Comparison of ENCODE assay signal across 8 mouse cellular contexts in the genomic region with DNA sequence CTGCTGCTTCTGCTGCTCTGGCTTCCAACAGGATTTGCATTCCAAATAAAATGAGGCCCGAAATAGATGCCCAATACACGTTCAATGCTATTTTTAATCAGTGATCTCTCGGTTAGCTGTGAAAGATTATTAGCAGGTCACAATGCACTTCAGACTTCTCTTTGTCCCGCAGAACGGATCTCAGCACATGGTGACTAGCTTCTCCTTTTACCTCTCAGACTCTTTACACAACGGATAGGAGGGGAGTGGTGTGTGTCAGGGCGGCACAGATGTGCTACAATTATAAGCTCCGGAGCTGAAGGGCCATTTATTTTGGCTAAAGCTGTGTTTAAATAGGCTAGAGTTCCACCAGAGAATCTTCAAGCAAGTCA. TPM values are rescaled to one million over a fixed set of nuclear protein-coding genes. Genes with fewer than 3 reads are reported as not detected.
DNase-seq lines count a peak whose midpoint lies in the region; ATAC-seq and TF ChIP-seq lines count a peak whose summit lies in the region.

No protein-coding gene starts in this region.

- H3K27me3 ChIP-seq in kidney, postnatal 0 days (ENCODE audit: insufficient read depth, low read length) = no peaks in the 10 kb centered on the region
- no peaks in the 10 kb centered on the region for H3K27me3 ChIP-seq in limb, embryonic 10.5 days (ENCODE audit: low read depth, poor library complexity, severe bottlenecking)
- H3K27me3 ChIP-seq in stomach, embryonic 16.5 days (ENCODE audit: control insufficient read depth, insufficient read depth, low read length) = no peaks in the 10 kb centered on the region

- 0 out of 2 replicates have a peak overlapping the region, but pooled peaks have one; percentile 21 for H3K4me2 ChIP-seq in kidney, postnatal 0 days (ENCODE audit: low read length)
- H3K4me2 ChIP-seq in stomach, embryonic 16.5 days (ENCODE audit: low read depth, low read length) = peak overlapping the region; percentile 25; the same call in 1 of the 2 replicates

- H3K36me3 ChIP-seq in kidney, postnatal 0 days (ENCODE audit: insufficient read depth, low read length) = no peaks in the 10 kb centered on the region
- no peaks in the 10 kb centered on the region for H3K36me3 ChIP-seq in limb, embryonic 10.5 days
- H3K36me3 ChIP-seq in stomach, embryonic 16.5 days (ENCODE audit: control insufficient read depth, insufficient read depth, low read length) = no peaks in the 10 kb centered on the region

- H3K4me3 ChIP-seq in kidney, postnatal 0 days (replicated peaks; ENCODE audit: low read depth, low read length) = no peak overlapping the region
- peak overlapping the region; percentile 27 for H3K4me3 ChIP-seq in limb, embryonic 10.5 days
- H3K4me3 ChIP-seq in stomach, embryonic 16.5 days (replicated peaks; ENCODE audit: low read length) = no peak overlapping the region

- TF ChIP-seq CTCF in kidney, postnatal 0 days (IDR thresholded peaks at IDR 0.05; ENCODE audit: low read depth) = no peak

- ATAC-seq in kidney, postnatal 0 days (replicated peaks; ENCODE audit: low FRiP score, low read depth) = no peak
- ATAC-seq in stomach, embryonic 16.5 days (ENCODE audit: insufficient read depth, low FRiP score) = no peak

- no peaks in the 10 kb centered on the region for H3K9me3 ChIP-seq in kidney, postnatal 0 days (replicated peaks; ENCODE audit: low read length)
- H3K9me3 ChIP-seq in limb, embryonic 10.5 days (replicated peaks) = no peaks in the 10 kb centered on the region
- no peaks in the 10 kb centered on the region for H3K9me3 ChIP-seq in stomach, embryonic 16.5 days (replicated peaks; ENCODE audit: control insufficient read depth, low read length)

- no peak overlapping the region for H3K27ac ChIP-seq in kidney, postnatal 0 days
- peak overlapping the region; percentile 87 for H3K27ac ChIP-seq in limb, embryonic 10.5 days
- peak overlapping the region; percentile 48 for H3K27ac ChIP-seq in stomach, embryonic 16.5 days (ENCODE audit: low read length)

- WGBS in kidney, postnatal 0 days = 10% methylated on average over 8 of the region's 8 CpGs
- WGBS in limb, embryonic 10.5 days = 17% methylated on average over 8 of the region's 8 CpGs
- 25% methylated on average over 8 of the region's 8 CpGs for WGBS in stomach, embryonic 16.5 days

- peak; percentile 37 for DNase-seq in kidney, postnatal 0 days (ENCODE audit: low spot score)
- DNase-seq in kidney, adult 11 months = no peak
- peak; percentile 46 for DNase-seq in heart, adult 8-10 months (ENCODE audit: low spot score)
- DNase-seq in limb, embryonic 10.5 days (ENCODE audit: low spot score) = peak; percentile 60
- no peak for DNase-seq in thymus, postnatal 10 days (ENCODE audit: low spot score in 2 of 2)
- no peak for DNase-seq in adrenal gland, postnatal 36 days
- DNase-seq in left cerebral cortex, adult 8-10 months (ENCODE audit: low spot score in 2 of 2) = no peak

- H3K9ac ChIP-seq in kidney, postnatal 0 days (ENCODE audit: low read depth, low read length) = no peak overlapping the region
- H3K9ac ChIP-seq in stomach, embryonic 16.5 days (ENCODE audit: low read length) = no peak overlapping the region; the same call in 1 of the 2 replicates

- peaks cover 5% of the 10 kb centered on the region; the same call in 1 of the 2 replicates for H3K4me1 ChIP-seq in kidney, postnatal 0 days (replicated peaks; ENCODE audit: insufficient read depth, low read length)
- H3K4me1 ChIP-seq in limb, embryonic 10.5 days = peaks cover 57% of the 10 kb centered on the region
- peaks cover 16% of the 10 kb centered on the region for H3K4me1 ChIP-seq in stomach, embryonic 16.5 days (ENCODE audit: control insufficient read depth, insufficient read depth, low read length)

RNA-seq across cellular contexts. Expression of a gene that starts 56.7 kb away (rescaled TPM):
- 41.8 and 46.0 TPM in 2 replicates for polyA plus RNA-seq in kidney, postnatal 0 days (2015; fragmentation: Nextera tagmentation; extraction: Ambion mirVana)
- total RNA-seq in heart, adult 8-10 months (2022) = under 1 TPM; 0.16 to 0.56 (median 0.30) TPM
- polyA plus RNA-seq in limb, embryonic 10.5 days (2016; fragmentation: Nextera tagmentation; extraction: Ambion mirVana) = 3.1 and 5.5 TPM in 2 replicates
- 2.1 TPM in 2 replicates for polyA plus RNA-seq in stomach, embryonic 16.5 days (2015; fragmentation: Nextera tagmentation; extraction: Ambion mirVana)
- 10 to 100 TPM in 1 of 2 experiments, 1 to 10 TPM in 1; 7.6 to 12.2 TPM for total RNA-seq in adrenal gland, postnatal 36 days (2021)
- 100 to 1,000 TPM in 3 of 4 experiments, 10 to 100 TPM in 1; 97.3 to 118 (median 102) TPM for total RNA-seq in left cerebral cortex, adult 8-10 months (2022)

Comparison
In these comparisons a context has a peak if more than half of its experiments do, and no peak if none do; other contexts are left out.
1. DNase-seq: peak in kidney, postnatal 0 days (single experiment), heart, adult 8-10 months (single experiment) and limb, embryonic 10.5 days (single experiment); none in kidney, adult 11 months (single experiment), thymus, postnatal 10 days (0 of 2), adrenal gland, postnatal 36 days (0 of 2) and left cerebral cortex, adult 8-10 months (0 of 2).
2. RNA of a gene that starts 56.7 kb away (total RNA-seq): 97.3 to 118 TPM in left cerebral cortex, adult 8-10 months; 7.6 to 12.2 TPM in adrenal gland, postnatal 36 days and 0.16 to 0.56 TPM in heart, adult 8-10 months; every median in the first group is over 4 times any median in the second.